Mouse (Mus musculus) forebrain, embryonic 10.5 days (tissue): ENCODE results near the gene Scamp3. TPM values are rescaled to one million over a fixed set of nuclear protein-coding genes. Genes with fewer than 3 reads are reported as not detected.

Source experiments
- microRNA counts: library from miRNA; unstranded; fragments of <30 nt; microRNA quantifications from one replicate; lab custom pipeline; 2017
- microRNA-seq: library from miRNA; unstranded; fragments of <30 nt; microRNA quantifications from one replicate; pipeline ENCODE4, GENCODE M21; 2017
- polyA plus RNA-seq: library from polyadenylated mRNA; unstranded; fragments of >200 nt; fragmentation: Nextera tagmentation; extraction: Ambion mirVana; gene quantifications from 2 replicates; pipeline ENCODE4 v1.2.1, GENCODE M21; 2016

The Scamp3 gene
- polyA plus RNA-seq, 1 experiment from 2014 or later = 100 TPM

MicroRNAs within 50 kb of the gene (microRNA counts, 519-probe panel; counts per million panel counts)
- microRNA mmu-miR-92b (lab: Ali Mortazavi, UCI) = 4,665 counts per million, percentile 81 among the panel's probes with 10 or more counts

Small RNA genes within 50 kb of the gene (microRNA-seq; reads per million reads assigned to microRNA genes)
- gene Mir92b = 18,240 reads per million, percentile 98 among the genes with 10 or more reads in this experiment

Other genes with a start within 250 kb of the Scamp3 start
- 14.2 and 15.2 TPM in 2 replicates for gene Ash1l, start 226.9 kb upstream of the Scamp3 start, polyA plus RNA-seq
- 133 and 135 TPM in 2 replicates for gene Dap3, start 226.3 kb upstream of the Scamp3 start, polyA plus RNA-seq
- 12.4 and 13.7 TPM in 2 replicates for gene Rusc1, start 84.2 kb upstream of the Scamp3 start, polyA plus RNA-seq
- not detected in 2 replicates for gene Gm43738, start 76.4 kb upstream of the Scamp3 start, polyA plus RNA-seq
- gene Fdps, start 75.5 kb upstream of the Scamp3 start, polyA plus RNA-seq = 327 and 359 TPM in 2 replicates
- 4.5 and 5.6 TPM in 2 replicates for gene Pklr, start 41.3 kb upstream of the Scamp3 start, polyA plus RNA-seq
- 4.8 and 5.5 TPM in 2 replicates for gene Hcn3, start 17.3 kb upstream of the Scamp3 start, polyA plus RNA-seq
- gene Clk2, start 12.7 kb upstream of the Scamp3 start, polyA plus RNA-seq = 33.7 and 34.2 TPM in 2 replicates
- 25.1 and 25.6 TPM in 2 replicates for gene Fam189b, start 5.7 kb downstream of the Scamp3 start, polyA plus RNA-seq
- gene Gba, start 25.5 kb downstream of the Scamp3 start, polyA plus RNA-seq = 34.2 and 34.7 TPM in 2 replicates
- 65.8 and 78.2 TPM in 2 replicates for gene Thbs3, start 37.7 kb downstream of the Scamp3 start, polyA plus RNA-seq
- gene Mtx1, start 49.6 kb downstream of the Scamp3 start, polyA plus RNA-seq = 227 and 242 TPM in 2 replicates
- gene Muc1, start 51.6 kb downstream of the Scamp3 start, polyA plus RNA-seq = 1.7 and 1.8 TPM in 2 replicates
- 260 and 275 TPM in 2 replicates for gene Krtcap2, start 68.5 kb downstream of the Scamp3 start, polyA plus RNA-seq
- 4.4 and 5.4 TPM in 2 replicates for gene Trim46, start 68.8 kb downstream of the Scamp3 start, polyA plus RNA-seq
- gene Dpm3, start 81.9 kb downstream of the Scamp3 start, polyA plus RNA-seq = 76.7 and 78.6 TPM in 2 replicates
- gene Slc50a1, start 93.1 kb downstream of the Scamp3 start, polyA plus RNA-seq = 25.1 and 26.0 TPM in 2 replicates
- gene Efna1, start 103.7 kb downstream of the Scamp3 start, polyA plus RNA-seq = 12.9 and 13.2 TPM in 2 replicates
- gene Efna3, start 145.5 kb downstream of the Scamp3 start, polyA plus RNA-seq = 3.0 and 4.0 TPM in 2 replicates
- 27.6 and 28.7 TPM in 2 replicates for gene Efna4, start 160.6 kb downstream of the Scamp3 start, polyA plus RNA-seq
- gene Adam15, start 172.5 kb downstream of the Scamp3 start, polyA plus RNA-seq = 32.1 and 39.5 TPM in 2 replicates
- 0.06 and 0.16 TPM in 2 replicates for gene Dcst2, start 184.5 kb downstream of the Scamp3 start, polyA plus RNA-seq
- gene Dcst1, start 187.8 kb downstream of the Scamp3 start, polyA plus RNA-seq = 0.23 TPM in 1 of 2 replicates, not detected in the other
- 0.65 and 0.69 TPM in 2 replicates for gene Zbtb7b, start 217.3 kb downstream of the Scamp3 start, polyA plus RNA-seq
- gene Lenep, start 225.3 kb downstream of the Scamp3 start, polyA plus RNA-seq = 0.15 and 0.23 TPM in 2 replicates
- 27.0 and 29.8 TPM in 2 replicates for gene Flad1, start 234.4 kb downstream of the Scamp3 start, polyA plus RNA-seq
- gene Cks1b, start 240.9 kb downstream of the Scamp3 start, polyA plus RNA-seq = 681 and 720 TPM in 2 replicates
- 49.4 and 53.2 TPM in 2 replicates for gene Shc1, start 241.0 kb downstream of the Scamp3 start, polyA plus RNA-seq